Mouse (Mus musculus) midbrain, embryonic 10.5 days (tissue): ENCODE data around the gene Adgrf1. TPM values are rescaled to one million over a fixed set of nuclear protein-coding genes. Genes with fewer than 3 reads are reported as not detected.

Experiments used
- polyA plus RNA-seq: library from polyadenylated mRNA; unstranded; fragments of >200 nt; fragmentation: Nextera tagmentation; extraction: Ambion mirVana; gene quantifications from 2 replicates; pipeline ENCODE4 v1.2.1, GENCODE M21; 2016

The Adgrf1 gene
- polyA plus RNA-seq, 1 experiment from 2014 or later: not detected

Other genes with a start within 250 kb of the Adgrf1 start
- gene Adgrf5, start 90.1 kb downstream of the Adgrf1 start, polyA plus RNA-seq: 6.6 and 9.3 TPM in 2 replicates
- not detected in 2 replicates for gene Mep1a, start 232.5 kb downstream of the Adgrf1 start, polyA plus RNA-seq